Mouse (Mus musculus): ENCODE measurements around the gene Zfp383.

DNA sequence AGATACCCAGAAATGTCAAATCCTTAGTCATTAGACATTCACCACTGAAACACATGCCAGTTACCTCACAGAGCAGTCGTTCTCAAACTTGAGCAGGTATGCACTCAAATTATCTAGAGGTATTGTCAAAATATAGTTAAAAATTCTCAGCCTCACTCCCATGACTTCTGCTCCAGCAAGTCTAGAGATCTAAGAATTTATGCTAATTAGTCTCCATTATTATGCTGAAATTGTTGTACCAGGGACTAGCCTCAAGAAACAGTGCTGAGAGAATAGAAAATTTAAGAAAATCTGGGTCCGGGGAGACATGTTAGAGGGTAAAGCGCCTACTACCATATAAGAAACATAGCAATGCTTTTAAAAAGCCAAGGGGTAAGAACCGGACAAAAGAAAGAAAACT is 3.9 kb upstream of the Zfp383 start:
- TF ChIP-seq CTCF (conservative IDR thresholded peaks at IDR 0.05; ENCODE audit: insufficient read depth, insufficient read length, low read depth, low read length) (no peak), POLR2A (IDR thresholded peaks at IDR 0.05; ENCODE audit: low read depth, low read length) (no peak)

All from kidney, adult 2 months (tissue).